Mouse (Mus musculus): ENCODE data around the gene Numa1.

- TF ChIP-seq CTCF (IDR thresholded peaks at IDR 0.05; ENCODE audit: extremely low read depth, insufficient read length, insufficient replicate concordance, low read depth, low read length): no peak
- no peak for TF ChIP-seq POLR2A (IDR thresholded peaks at IDR 0.05; ENCODE audit: low read depth, low read length)
These were observed 37.8 kb downstream of the Numa1 start for GRCm38 (mm10) chr7:101971721-101972120.
